Mouse (Mus musculus) limb, embryonic 14.5 days (tissue): Measurements from ENCODE around the gene Brpf3. TPM values are rescaled to one million over a fixed set of nuclear protein-coding genes. Genes with fewer than 3 reads are reported as not detected.

Experiments
- ATAC-seq: fragments of 200-750 bp; cut with Nextera tagmentation; 2 replicates; pipeline ENCODE4 v1.8.0; 2017; ENCODE audit warnings: low read depth, moderate number of reproducible peaks, moderate TSS enrichment; ENCODE audit not compliant: low FRiP score
- DNase-seq: peaks from one replicate; pipeline ENCODE4 v3.0.0-alpha.2; 2015; ENCODE audit warnings: low spot score
- H3K27ac ChIP-seq: fragments of 300-500 bp; sonication (generic); replicated peaks from 2 replicates; pipeline ENCODE4 v1.5.1; 2014; ENCODE audit warnings: low read depth, mild to moderate bottlenecking, low read length, moderate library complexity, mixed read lengths
- H3K27me3 ChIP-seq: fragments of 300-500 bp; sonication (generic); 2 replicates; pipeline ENCODE4 v1.6.1; 2014; ENCODE audit warnings: low read length, mixed read lengths; ENCODE audit not compliant: control insufficient read depth, insufficient read depth
- H3K36me3 ChIP-seq: fragments of 300-500 bp; sonication (generic); 2 replicates; pipeline ENCODE4 v1.6.1; 2014; ENCODE audit warnings: mild to moderate bottlenecking, low read length, moderate library complexity, mixed read lengths; ENCODE audit not compliant: control insufficient read depth, insufficient read depth
- H3K4me1 ChIP-seq: fragments of 300-500 bp; sonication (generic); 2 replicates; pipeline ENCODE4 v1.6.1; 2014; ENCODE audit warnings: antibody characterized with exemption, low read length, mixed read lengths; ENCODE audit not compliant: control insufficient read depth, insufficient read depth
- H3K4me2 ChIP-seq: fragments of 300-500 bp; sonication (generic); replicated peaks from 2 replicates; pipeline ENCODE4 v1.6.1; 2014; ENCODE audit warnings: low read depth, mild to moderate bottlenecking, low read length, moderate library complexity; ENCODE audit not compliant: severe bottlenecking
- H3K4me3 ChIP-seq: fragments of 300-500 bp; sonication (generic); replicated peaks from 2 replicates; pipeline ENCODE4 v1.5.1; 2014; ENCODE audit warnings: low read length
- H3K9ac ChIP-seq: fragments of 300-500 bp; sonication (generic); 2 replicates; pipeline ENCODE4 v1.6.1; 2014; ENCODE audit warnings: mild to moderate bottlenecking, low read depth, low read length, moderate library complexity; ENCODE audit not compliant: severe bottlenecking
- H3K9me3 ChIP-seq: fragments of 300-500 bp; sonication (generic); 2 replicates; pipeline ENCODE4 v1.6.1; 2016; ENCODE audit warnings: low read length; ENCODE audit not compliant: control insufficient read depth
- POLR2A ChIP-seq: fragments of 200-500 bp; IDR thresholded peaks from 2 replicates; pipeline ENCODE4 v1.8.0; 2012; ENCODE audit warnings: inconsistent platforms, mild to moderate bottlenecking, moderate library complexity, borderline replicate concordance; ENCODE audit not compliant: insufficient read depth, insufficient read length; ENCODE audit errors: extremely low read depth
- WGBS: fragments of 180-500 bp; shearing (Covaris S2); extraction: QIAGEN DNeasy Blood & Tissue Kit; methylation state at CpG from one replicate; pipeline ENCODE4 v1.1.7; 2014; 5-methylcytosine and 5-hydroxymethylcytosine counted together
- polyA plus RNA-seq, 2 experiments: library from polyadenylated mRNA; depleted of rRNA in 1 of 2; stranded (reverse) in 1 of 2; unstranded in 1 of 2; fragments of >200 nt; fragmentation: Nextera tagmentation in 1 of 2; extraction: Ambion mirVana in 1 of 2; gene quantifications; 2 replicates each; pipeline versions ENCODE4 v1.2.1 to v1.2.3; 2012 to 2014

Gene Brpf3
- polyA plus RNA-seq, 2 experiments, result 11.0 to 70.0 TPM

DNA sequence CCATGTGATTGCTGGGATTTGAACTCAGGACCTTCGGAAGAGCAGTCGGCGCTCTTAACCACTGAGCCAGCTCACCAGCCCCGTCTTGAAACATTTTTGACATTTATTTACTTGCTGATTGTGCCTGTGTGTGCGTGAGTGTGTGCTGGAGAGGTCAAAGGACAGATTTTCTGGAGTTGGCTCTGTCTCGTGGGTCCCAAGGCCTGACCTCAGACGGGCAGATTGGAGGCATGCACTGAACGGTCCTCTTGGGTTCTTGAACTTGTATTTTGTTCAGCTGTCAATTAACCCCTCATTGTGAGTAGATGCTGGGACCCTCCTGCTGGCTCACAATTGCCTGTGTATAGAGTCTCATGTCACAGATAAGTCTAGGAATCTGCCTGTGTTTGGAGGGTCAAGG is 85.4 kb downstream of the Brpf3 start:
- Histone ChIP-seq H3K27me3 (no peaks in the 10 kb centered on the region), H3K4me2 (no peak overlapping the region), H3K4me3 (no peak overlapping the region), H3K36me3 (no peaks in the 10 kb centered on the region), H3K4me1 (no peaks in the 10 kb centered on the region), H3K27ac (no peak overlapping the region), H3K9ac (no peak overlapping the region), H3K9me3 (no peaks in the 10 kb centered on the region)
- no peak for TF ChIP-seq POLR2A
- WGBS, result 82% methylated on average over 8 of the region's 8 CpGs
- ATAC-seq (no peak), DNase-seq (no peak)

Other genes with a start within 250 kb of the Brpf3 start
- 0.15 and 0.59 TPM in 2 replicates for gene Clps, start 240.3 kb upstream of the Brpf3 start, polyA plus RNA-seq (2012; rRNA removed)
- not detected in 2 replicates for gene Clps, start 240.3 kb upstream of the Brpf3 start, polyA plus RNA-seq (2014; fragmentation: Nextera tagmentation; extraction: Ambion mirVana)
- gene Lhfpl5, start 225.4 kb upstream of the Brpf3 start, polyA plus RNA-seq (2012; rRNA removed), result 0.05 TPM in 1 of 2 replicates, not detected in the other
- 0.17 and 0.53 TPM in 2 replicates for gene Lhfpl5, start 225.4 kb upstream of the Brpf3 start, polyA plus RNA-seq (2014; fragmentation: Nextera tagmentation; extraction: Ambion mirVana)
- 59.8 and 61.2 TPM in 2 replicates for gene Srpk1, start 178.4 kb upstream of the Brpf3 start, polyA plus RNA-seq (2012; rRNA removed)
- gene Srpk1, start 178.4 kb upstream of the Brpf3 start, polyA plus RNA-seq (2014; fragmentation: Nextera tagmentation; extraction: Ambion mirVana), result 101 and 115 TPM in 2 replicates
- 2.6 TPM in 2 replicates for gene Slc26a8, start 110.9 kb upstream of the Brpf3 start, polyA plus RNA-seq (2012; rRNA removed)
- gene Slc26a8, start 110.9 kb upstream of the Brpf3 start, polyA plus RNA-seq (2014; fragmentation: Nextera tagmentation; extraction: Ambion mirVana), result 0.77 and 1.6 TPM in 2 replicates
- gene Mapk14, start 109.8 kb upstream of the Brpf3 start, polyA plus RNA-seq (2012; rRNA removed), result 74.1 and 76.6 TPM in 2 replicates
- 53.8 and 58.0 TPM in 2 replicates for gene Mapk14, start 109.8 kb upstream of the Brpf3 start, polyA plus RNA-seq (2014; fragmentation: Nextera tagmentation; extraction: Ambion mirVana)
- gene AC170998.1, start 75.0 kb upstream of the Brpf3 start, polyA plus RNA-seq (2012; rRNA removed), result 0.26 and 0.54 TPM in 2 replicates
- gene AC170998.1, start 75.0 kb upstream of the Brpf3 start, polyA plus RNA-seq (2014; fragmentation: Nextera tagmentation; extraction: Ambion mirVana), result 1.9 and 2.2 TPM in 2 replicates
- gene Mapk13, start 31.8 kb upstream of the Brpf3 start, polyA plus RNA-seq (2012; rRNA removed), result 38.3 and 39.4 TPM in 2 replicates
- 47.4 and 55.6 TPM in 2 replicates for gene Mapk13, start 31.8 kb upstream of the Brpf3 start, polyA plus RNA-seq (2014; fragmentation: Nextera tagmentation; extraction: Ambion mirVana)
- 2.3 and 2.7 TPM in 2 replicates for gene Pnpla1, start 57.3 kb downstream of the Brpf3 start, polyA plus RNA-seq (2012; rRNA removed)
- 4.5 and 5.0 TPM in 2 replicates for gene Pnpla1, start 57.3 kb downstream of the Brpf3 start, polyA plus RNA-seq (2014; fragmentation: Nextera tagmentation; extraction: Ambion mirVana)
- gene 4930539E08Rik, start 114.2 kb downstream of the Brpf3 start, polyA plus RNA-seq (2012; rRNA removed), result 0.35 and 0.37 TPM in 2 replicates
- 0.07 and 0.18 TPM in 2 replicates for gene 4930539E08Rik, start 114.2 kb downstream of the Brpf3 start, polyA plus RNA-seq (2014; fragmentation: Nextera tagmentation; extraction: Ambion mirVana)
- gene Pxt1, start 142.8 kb downstream of the Brpf3 start, polyA plus RNA-seq (2012; rRNA removed), result 0.13 and 0.20 TPM in 2 replicates
- not detected in 2 replicates for gene Pxt1, start 142.8 kb downstream of the Brpf3 start, polyA plus RNA-seq (2014; fragmentation: Nextera tagmentation; extraction: Ambion mirVana)
- gene Kctd20, start 150.9 kb downstream of the Brpf3 start, polyA plus RNA-seq (2012; rRNA removed), result 66.6 and 70.1 TPM in 2 replicates
- gene Kctd20, start 150.9 kb downstream of the Brpf3 start, polyA plus RNA-seq (2014; fragmentation: Nextera tagmentation; extraction: Ambion mirVana), result 82.9 and 96.3 TPM in 2 replicates
- gene Stk38, start 206.9 kb downstream of the Brpf3 start, polyA plus RNA-seq (2012; rRNA removed), result 115 TPM in 2 replicates
- gene Stk38, start 206.9 kb downstream of the Brpf3 start, polyA plus RNA-seq (2014; fragmentation: Nextera tagmentation; extraction: Ambion mirVana), result 86.6 and 99.3 TPM in 2 replicates
- 385 and 390 TPM in 2 replicates for gene Srsf3, start 231.5 kb downstream of the Brpf3 start, polyA plus RNA-seq (2012; rRNA removed)
- gene Srsf3, start 231.5 kb downstream of the Brpf3 start, polyA plus RNA-seq (2014; fragmentation: Nextera tagmentation; extraction: Ambion mirVana), result 561 and 596 TPM in 2 replicates